Mouse (Mus musculus): ENCODE results near the gene Atp6ap1l. TPM values are rescaled to one million over a fixed set of nuclear protein-coding genes. Genes with fewer than 3 reads are reported as not detected.
"Not testable (repeated sequence)": the region's sequence is repeated elsewhere in the genome, so short reads cannot be mapped to it uniquely, and the experiment has no call there.

Atp6ap1l gene
- 0.30 TPM in 1 of 2 replicates, not detected in the other for polyA plus RNA-seq (2016; fragmentation: Nextera tagmentation; extraction: Ambion mirVana)

GRCm38 (mm10) chr13:90905176-90905575 is at the start of gene Atp6ap1l:
Atp6ap1l (minus strand) TSS chr13:90905355.
- no peaks in the 10 kb centered on the region for H3K36me3 ChIP-seq
- H3K9me3 ChIP-seq (replicated peaks) = no peaks in the 10 kb centered on the region
- DNase-seq (ENCODE audit: low spot score) = no peak
- no peaks in the 10 kb centered on the region for H3K27me3 ChIP-seq (ENCODE audit: low read depth, poor library complexity, severe bottlenecking)
- H3K27ac ChIP-seq = no peak within 1 kb of the TSS
- no peak within 1 kb of the TSS for H3K4me3 ChIP-seq
- 88% methylated on average over 5 of the region's 5 CpGs for whole genome bisulfite sequencing
- H3K4me1 ChIP-seq = no peaks in the 10 kb centered on the region

- Histone ChIP-seq H3K4me3 (no peak overlapping the region), H3K27ac (no peak overlapping the region), H3K9me3 (replicated peaks) (no peaks in the 10 kb centered on the region), H3K4me1 (no peaks in the 10 kb centered on the region), H3K36me3 (no peaks in the 10 kb centered on the region), H3K27me3 (ENCODE audit: low read depth, poor library complexity, severe bottlenecking) (no peaks in the 10 kb centered on the region)
- 82% methylated on average over 5 of the region's 5 CpGs for WGBS
- DNase-seq (ENCODE audit: low spot score) = no peak
These were observed 34.4 kb upstream of the Atp6ap1l start for GRCm38 (mm10) chr13:90939600-90939999.

- Histone ChIP-seq H3K27me3 (ENCODE audit: low read depth, poor library complexity, severe bottlenecking) (no peaks in the 10 kb centered on the region), H3K9me3 (replicated peaks) (no peaks in the 10 kb centered on the region), H3K4me1 (no peaks in the 10 kb centered on the region), H3K27ac (no peak overlapping the region), H3K4me3 (no peak overlapping the region), H3K36me3 (no peaks in the 10 kb centered on the region)
- no peak for DNase-seq (ENCODE audit: low spot score)
- WGBS = 75% methylated on average over 6 of the region's 6 CpGs
These were observed 34.0 kb upstream of the Atp6ap1l start for GRCm38 (mm10) chr13:90939192-90939591.

- no peak overlapping the region for H3K4me3 ChIP-seq
- H3K36me3 ChIP-seq = no peaks in the 10 kb centered on the region
- no peak for DNase-seq (ENCODE audit: low spot score)
- no peaks in the 10 kb centered on the region for H3K27me3 ChIP-seq (ENCODE audit: low read depth, poor library complexity, severe bottlenecking)
- H3K9me3 ChIP-seq (replicated peaks) = no peaks in the 10 kb centered on the region
- H3K4me1 ChIP-seq = no peaks in the 10 kb centered on the region
- WGBS = 91% methylated on average over 7 of the region's 7 CpGs
- no peak overlapping the region for H3K27ac ChIP-seq
These were observed 30.7 kb upstream of the Atp6ap1l start for GRCm38 (mm10) chr13:90935852-90936251.

GRCm38 (mm10) chr13:90933256-90933655 is 28.1 kb upstream of the Atp6ap1l start:
- Histone ChIP-seq H3K4me1 (no peaks in the 10 kb centered on the region), H3K27me3 (ENCODE audit: low read depth, poor library complexity, severe bottlenecking) (no peaks in the 10 kb centered on the region), H3K36me3 (peaks cover 8% of the 10 kb centered on the region), H3K27ac (no peak overlapping the region; the same call in 1 of the 2 replicates), H3K9me3 (replicated peaks) (no peaks in the 10 kb centered on the region), H3K4me3 (no peak overlapping the region)
- no peak for DNase-seq (ENCODE audit: low spot score)
- WGBS = 80% methylated on average over 3 of the region's 3 CpGs

GRCm38 (mm10) chr13:90929847-90930246 is 24.7 kb upstream of the Atp6ap1l start:
- 24% methylated on average over 5 of the region's 5 CpGs for WGBS
- DNase-seq (ENCODE audit: low spot score) = peak; percentile 55

GRCm38 (mm10) chr13:90928266-90928665 is 23.1 kb upstream of the Atp6ap1l start:
- H3K4me1 ChIP-seq; H3K9me3 ChIP-seq (replicated peaks); DNase-seq (ENCODE audit: low spot score); H3K27me3 ChIP-seq (ENCODE audit: low read depth, poor library complexity, severe bottlenecking); H3K4me3 ChIP-seq; H3K27ac ChIP-seq: not testable (repeated sequence)
- WGBS = 89% methylated on average over 10 of the region's 10 CpGs
- H3K36me3 ChIP-seq = peaks cover 50% of the 10 kb centered on the region

More at GRCm38 (mm10) chr13:90929847-90930246, 24.7 kb upstream of the Atp6ap1l start:
- Histone ChIP-seq H3K27ac (no peak overlapping the region), H3K36me3 (peaks cover 42% of the 10 kb centered on the region), H3K4me3 (no peak overlapping the region), H3K9me3 (replicated peaks) (no peaks in the 10 kb centered on the region), H3K4me1 (no peaks in the 10 kb centered on the region), H3K27me3 (ENCODE audit: low read depth, poor library complexity, severe bottlenecking) (no peaks in the 10 kb centered on the region)

- DNase-seq (ENCODE audit: low spot score) = no peak
- H3K4me1 ChIP-seq = no peaks in the 10 kb centered on the region
- no peak overlapping the region for H3K27ac ChIP-seq
- H3K9me3 ChIP-seq (replicated peaks) = no peaks in the 10 kb centered on the region
- peaks cover 50% of the 10 kb centered on the region for H3K36me3 ChIP-seq
- no peaks in the 10 kb centered on the region for H3K27me3 ChIP-seq (ENCODE audit: low read depth, poor library complexity, severe bottlenecking)
- H3K4me3 ChIP-seq = no peak overlapping the region
- WGBS = 80% methylated on average over 5 of the region's 5 CpGs
These were observed 21.9 kb upstream of the Atp6ap1l start for GRCm38 (mm10) chr13:90926938-90927633.

GRCm38 (mm10) chr13:90926125-90926765 is 21.1 kb upstream of the Atp6ap1l start:
- Histone ChIP-seq H3K4me3 (no peak overlapping the region), H3K27me3 (ENCODE audit: low read depth, poor library complexity, severe bottlenecking) (no peaks in the 10 kb centered on the region), H3K9me3 (replicated peaks) (no peaks in the 10 kb centered on the region), H3K4me1 (no peaks in the 10 kb centered on the region), H3K36me3 (peaks cover 50% of the 10 kb centered on the region), H3K27ac (no peak overlapping the region)
- no peak for DNase-seq (ENCODE audit: low spot score)
- WGBS = 87% methylated on average over 7 of the region's 7 CpGs

- Histone ChIP-seq H3K36me3 (peaks cover 50% of the 10 kb centered on the region), H3K4me1 (no peaks in the 10 kb centered on the region), H3K4me3 (no peak overlapping the region), H3K27me3 (ENCODE audit: low read depth, poor library complexity, severe bottlenecking) (no peaks in the 10 kb centered on the region), H3K27ac (no peak overlapping the region), H3K9me3 (replicated peaks) (no peaks in the 10 kb centered on the region)
- DNase-seq (ENCODE audit: low spot score) = no peak
- 95% methylated on average over 5 of the region's 5 CpGs for WGBS
These were observed 20.0 kb upstream of the Atp6ap1l start for GRCm38 (mm10) chr13:90925191-90925590.

- no peak for DNase-seq (ENCODE audit: low spot score)
- WGBS = 51% methylated on average over 9 of the region's 9 CpGs
- Histone ChIP-seq H3K36me3 (peaks cover 50% of the 10 kb centered on the region), H3K4me3 (peak overlapping the region; percentile 83), H3K27me3 (ENCODE audit: low read depth, poor library complexity, severe bottlenecking) (no peaks in the 10 kb centered on the region), H3K27ac (peak overlapping the region; percentile 97), H3K4me1 (no peaks in the 10 kb centered on the region), H3K9me3 (replicated peaks) (no peaks in the 10 kb centered on the region)
These were observed 18.9 kb upstream of the Atp6ap1l start for GRCm38 (mm10) chr13:90924072-90924471.

- peaks cover 45% of the 10 kb centered on the region for H3K36me3 ChIP-seq
- H3K9me3 ChIP-seq (replicated peaks); H3K4me1 ChIP-seq; H3K27me3 ChIP-seq (ENCODE audit: low read depth, poor library complexity, severe bottlenecking); DNase-seq (ENCODE audit: low spot score): not testable (repeated sequence)
- H3K27ac ChIP-seq = peak overlapping the region; percentile 97
- under 1% methylated on average over 13 of the region's 13 CpGs for WGBS
- H3K4me3 ChIP-seq = peak overlapping the region; percentile 83
These were observed 18.5 kb upstream of the Atp6ap1l start for GRCm38 (mm10) chr13:90923617-90924016.

- Histone ChIP-seq H3K4me3 (peak within 1 kb of the TSS; percentile 83), H3K27ac (peak within 1 kb of the TSS; percentile 97), H3K9me3 (replicated peaks) (no peaks in the 10 kb centered on the region), H3K27me3 (ENCODE audit: low read depth, poor library complexity, severe bottlenecking) (no peaks in the 10 kb centered on the region), H3K4me1 (no peaks in the 10 kb centered on the region), H3K36me3 (peaks cover 39% of the 10 kb centered on the region)
- WGBS = under 1% methylated on average over 57 of the region's 57 CpGs
- DNase-seq (ENCODE audit: low spot score) = peak; percentile 93
These were observed 17.8 kb upstream of the Atp6ap1l start, which contains the start of gene Rps23 for GRCm38 (mm10) chr13:90922751-90923612. Rps23 (plus strand) TSS chr13:90922958.

Measured in limb, embryonic 10.5 days (tissue).